Mouse (Mus musculus) cerebellum, postnatal 4 days (tissue): ENCODE data around the gene Uox.
A peak's percentile ranks its signal among the peaks of the same experiment; 100 is the strongest.

Experiments used
- DNase-seq, 2 experiments: peaks; one replicate each; pipeline ENCODE4 v3.0.0; 2022; ENCODE audit warnings: low spot score in 2 of 2, mixed read lengths in 1 of 2

Gene Uox

GRCm38 (mm10) chr3:146570148-146570782 lies at the start of gene Uox:
Uox (plus strand) TSS chr3:146570426.
- DNase-seq, result no peak

- peak; percentile 69 to 84 for DNase-seq
These were observed 49.2 kb upstream of the Uox start, which contains the start of gene Rpf1 for GRCm38 (mm10) chr3:146520798-146521651. Rpf1 (minus strand) TSS chr3:146521429.

GRCm38 (mm10) chr3:146521652-146522020 lies 48.6 kb upstream of the Uox start:
- no peak for DNase-seq

GRCm38 (mm10) chr3:146528335-146528734 lies 41.9 kb upstream of the Uox start:
- DNase-seq, result no peak

GRCm38 (mm10) chr3:146534986-146535385 lies 35.2 kb upstream of the Uox start:
- no peak for DNase-seq

DNA sequence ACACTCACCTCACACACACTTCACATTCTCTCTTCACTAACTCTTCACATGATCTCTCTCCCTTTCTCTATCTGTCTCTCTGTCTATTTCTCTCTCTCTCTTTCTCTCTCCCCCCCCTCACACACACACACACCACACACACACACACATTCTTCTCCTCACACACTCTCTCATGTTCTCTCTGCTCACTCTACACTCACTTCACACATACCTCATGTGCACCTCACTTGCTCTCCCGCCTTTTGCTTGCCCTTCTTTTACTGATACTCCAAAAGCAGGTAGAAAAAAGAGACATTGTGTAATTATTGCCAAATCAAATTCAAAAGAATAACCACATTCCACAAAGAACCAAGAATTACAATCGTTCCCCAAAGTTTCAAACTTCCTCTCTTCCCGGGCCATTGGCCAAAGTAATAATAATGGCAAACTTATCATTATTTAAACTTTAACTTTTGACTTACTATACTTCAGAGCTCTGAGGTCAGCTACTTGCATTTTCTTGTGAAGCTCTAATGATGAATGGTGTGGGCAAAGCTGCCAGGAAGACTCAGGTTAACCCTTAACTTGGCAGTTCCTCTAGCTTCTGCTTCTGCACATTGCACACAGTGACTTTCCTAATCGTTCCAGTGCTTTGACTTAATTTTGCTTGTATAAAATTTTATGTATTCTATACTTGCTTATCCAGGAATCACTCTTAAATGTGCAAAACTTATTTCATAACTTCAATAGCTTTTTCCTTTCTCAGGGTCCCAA lies 29.5 kb upstream of the Uox start:
- no peak for DNase-seq

DNA sequence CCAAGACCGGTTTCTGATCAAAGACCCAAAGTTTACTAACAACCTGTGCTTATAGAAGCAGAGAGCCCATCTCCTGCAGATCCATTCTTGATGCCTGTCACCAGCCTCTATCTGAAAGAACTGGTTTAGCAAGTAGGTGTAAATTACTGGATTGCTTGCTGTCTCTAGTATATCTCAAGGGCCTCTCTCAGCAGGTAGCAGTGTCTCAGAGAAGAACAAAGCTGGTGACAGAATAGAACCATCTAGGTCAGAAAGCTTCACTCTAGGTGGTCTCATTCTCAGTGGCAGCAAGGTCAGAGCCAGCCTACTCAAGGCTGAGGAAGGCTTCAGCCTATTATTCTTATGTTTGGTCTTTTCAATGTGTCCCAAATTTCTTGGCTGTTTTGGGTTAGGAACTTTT lies 26.6 kb upstream of the Uox start:
- no peak for DNase-seq

- DNase-seq, result no peak
These were observed 15.4 kb upstream of the Uox start for GRCm38 (mm10) chr3:146554816-146555215.

- DNase-seq, result no peak
These were observed 13.7 kb upstream of the Uox start for GRCm38 (mm10) chr3:146556567-146556966.

- DNase-seq, result no peak
These were observed 12.7 kb upstream of the Uox start for GRCm38 (mm10) chr3:146557507-146557906.

- DNase-seq, result no peak
These were observed 7.3 kb upstream of the Uox start for GRCm38 (mm10) chr3:146562936-146563335.

DNA sequence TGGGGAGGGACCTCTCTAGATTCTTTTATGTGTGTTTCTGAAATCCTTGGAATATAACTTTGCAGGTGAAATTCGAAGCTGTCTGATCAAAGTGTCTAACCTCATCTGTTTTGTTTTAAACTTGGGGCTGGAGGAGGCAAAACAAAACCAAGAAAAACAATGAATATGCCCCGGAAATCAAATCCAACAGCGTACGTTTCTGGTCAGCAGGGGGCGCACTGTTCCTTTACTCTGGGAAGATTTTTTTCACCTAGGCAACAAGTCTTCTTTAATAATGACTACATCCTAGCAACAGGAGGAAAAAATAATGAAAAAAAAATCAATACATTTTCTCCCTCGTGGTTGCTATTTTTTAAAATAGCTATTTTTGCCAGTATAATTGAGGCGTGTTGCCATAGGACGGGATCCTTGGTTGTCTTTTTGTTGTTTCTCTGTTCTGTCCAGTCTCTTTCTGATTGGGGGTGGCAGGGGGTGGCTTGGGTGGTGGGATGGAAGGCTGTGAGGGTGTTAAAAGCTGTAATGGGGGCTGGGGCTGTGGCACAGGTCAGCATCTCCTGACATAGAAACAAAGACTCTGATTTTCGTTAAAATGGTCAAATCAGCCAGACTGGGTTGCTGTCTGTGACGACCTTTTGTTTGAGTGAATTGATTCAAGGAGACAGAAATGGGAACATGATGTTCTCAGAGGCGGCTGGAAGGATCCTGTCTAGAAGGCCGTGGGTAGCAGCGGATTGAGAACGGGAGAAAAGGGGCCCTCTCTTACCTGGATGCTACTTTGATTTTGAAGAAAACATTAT lies 5.8 kb upstream of the Uox start:
- DNase-seq, result peak; percentile 71 to 84

GRCm38 (mm10) chr3:146565065-146565411 lies 5.2 kb upstream of the Uox start:
- DNase-seq, result no peak

DNA sequence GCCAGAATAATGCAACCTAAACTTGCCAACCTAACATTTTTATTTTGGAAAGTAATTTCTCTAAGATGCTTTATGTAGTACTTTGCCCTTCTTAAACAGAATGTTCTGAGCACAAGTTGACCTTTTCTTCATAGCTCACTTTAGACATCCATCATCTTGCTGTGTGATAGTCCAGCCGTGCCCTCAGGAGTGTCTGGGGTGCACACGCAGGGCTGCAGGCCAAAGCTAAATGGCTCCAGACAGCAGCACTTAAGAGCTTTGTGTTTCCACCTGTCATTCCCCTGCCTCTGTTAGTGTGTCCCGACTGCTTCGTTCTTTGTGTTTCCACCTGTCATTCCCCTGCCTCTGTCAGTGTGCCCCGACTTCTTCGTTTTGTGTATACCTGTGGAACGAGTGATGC lies 2.9 kb upstream of the Uox start:
- DNase-seq, result no peak

GRCm38 (mm10) chr3:146567884-146568530 lies 2.2 kb upstream of the Uox start:
- DNase-seq, result no peak

DNA sequence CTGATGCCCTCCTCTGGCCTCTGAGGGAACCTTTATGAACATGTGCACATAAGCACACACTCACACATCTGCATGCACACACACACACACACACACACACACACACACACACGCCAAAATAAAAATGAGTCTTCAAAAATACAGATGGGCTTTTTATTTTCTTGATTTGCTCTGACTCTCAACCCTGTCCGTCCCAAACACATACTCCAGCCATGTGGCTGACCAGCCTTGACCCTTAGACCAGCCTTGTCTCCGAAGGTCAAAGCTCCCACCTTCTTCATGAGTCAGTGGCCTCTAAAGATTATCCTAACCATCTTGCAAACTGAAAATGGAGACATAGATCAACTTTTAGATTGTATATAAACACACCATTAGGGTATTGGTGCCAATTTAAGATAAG lies 632 bp upstream of the Uox start:
- no peak for DNase-seq

DNA sequence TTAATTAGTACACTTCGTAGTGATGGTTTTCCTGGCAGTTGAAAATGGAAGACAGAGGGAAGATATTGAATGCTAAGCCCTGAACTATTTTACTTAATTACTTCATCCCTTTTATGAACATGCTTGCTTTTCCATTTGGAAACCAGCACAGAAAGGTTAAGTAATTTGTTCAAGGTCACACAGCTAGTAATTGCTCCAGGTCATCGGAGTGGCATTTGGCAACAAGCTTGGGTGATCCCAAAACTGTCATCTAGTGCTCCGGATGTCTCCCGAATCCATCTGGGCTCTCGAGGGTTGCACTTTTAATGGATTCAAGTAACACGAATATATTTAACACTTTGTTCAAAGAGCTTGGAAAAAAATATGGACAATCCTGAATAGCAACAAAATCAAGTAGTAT lies 713 bp downstream of the Uox start:
- DNase-seq, result no peak

DNA sequence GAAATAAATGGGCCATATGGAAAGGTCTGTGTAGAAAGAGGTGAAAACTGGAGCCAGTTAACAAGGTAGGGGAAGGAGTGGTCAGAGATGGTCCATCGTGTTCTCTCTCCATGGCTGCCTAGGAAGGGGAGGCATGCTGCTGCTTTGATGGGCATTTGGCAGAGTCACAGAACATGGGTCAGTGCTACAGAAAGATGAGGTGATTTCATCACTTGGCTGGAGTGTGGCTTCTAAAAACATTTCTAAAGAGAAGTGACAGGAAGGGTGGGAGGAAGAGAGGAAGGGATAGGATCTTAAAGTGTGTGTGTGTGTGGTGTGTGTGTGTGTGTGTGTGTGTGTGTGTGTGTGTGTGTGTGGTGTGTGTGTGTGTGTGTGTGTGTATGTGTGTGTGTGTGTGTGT lies 1.1 kb downstream of the Uox start:
- no peak for DNase-seq

GRCm38 (mm10) chr3:146577591-146577990 lies 7.4 kb downstream of the Uox start:
- no peak for DNase-seq

DNA sequence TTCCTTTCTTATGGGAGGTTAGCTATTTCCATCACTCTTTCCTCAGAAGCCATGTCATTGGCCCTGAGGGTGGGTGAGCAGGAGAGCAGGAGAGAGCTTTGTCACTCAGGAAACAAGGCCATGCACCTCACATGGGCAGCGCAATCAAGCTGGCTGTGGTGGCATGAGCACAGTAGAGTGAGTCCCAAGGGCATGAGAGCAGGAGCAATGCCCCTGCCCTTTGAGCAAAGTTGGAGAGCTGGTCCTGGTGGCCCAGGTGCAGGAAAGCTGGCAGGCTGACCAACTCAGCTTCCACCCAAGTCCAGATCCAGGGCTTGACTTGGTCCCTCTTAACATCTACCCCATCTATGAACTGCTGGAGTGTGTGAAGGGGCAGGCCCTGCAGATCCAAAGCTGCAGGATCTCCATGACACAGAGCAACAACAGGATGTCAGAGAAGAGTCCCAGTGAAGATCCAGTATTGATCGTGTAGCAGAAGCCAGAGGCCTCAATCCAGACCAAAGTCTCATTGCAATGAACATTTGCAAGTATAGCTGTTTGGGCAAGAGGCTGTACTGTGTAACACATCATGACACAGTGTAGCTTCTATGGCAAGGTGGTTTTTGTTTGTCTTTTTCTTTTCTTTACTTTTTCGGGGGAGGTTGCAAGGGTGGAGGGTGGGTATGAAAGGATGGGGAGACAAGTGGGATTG lies 10.0 kb downstream of the Uox start:
- DNase-seq, result no peak

- no peak for DNase-seq
These were observed 13.3 kb downstream of the Uox start for GRCm38 (mm10) chr3:146583478-146583877.
